Mouse (Mus musculus) bone marrow, adult 2 months (tissue): Measurements from ENCODE around the gene Jam3.

ENCODE experiments used
- CTCF ChIP-seq: fragments of 200-500 bp; IDR thresholded peaks from 2 replicates; pipeline ENCODE4 v1.5.1; 2011; ENCODE audit warnings: low read length, control low read depth; ENCODE audit not compliant: control insufficient read depth, insufficient read depth
- POLR2A ChIP-seq: fragments of 200-500 bp; IDR thresholded peaks from 2 replicates; pipeline ENCODE4 v1.6.1; 2011; ENCODE audit warnings: low read depth, mild to moderate bottlenecking, control low read depth, low read length, borderline replicate concordance; ENCODE audit not compliant: control insufficient read depth

DNA sequence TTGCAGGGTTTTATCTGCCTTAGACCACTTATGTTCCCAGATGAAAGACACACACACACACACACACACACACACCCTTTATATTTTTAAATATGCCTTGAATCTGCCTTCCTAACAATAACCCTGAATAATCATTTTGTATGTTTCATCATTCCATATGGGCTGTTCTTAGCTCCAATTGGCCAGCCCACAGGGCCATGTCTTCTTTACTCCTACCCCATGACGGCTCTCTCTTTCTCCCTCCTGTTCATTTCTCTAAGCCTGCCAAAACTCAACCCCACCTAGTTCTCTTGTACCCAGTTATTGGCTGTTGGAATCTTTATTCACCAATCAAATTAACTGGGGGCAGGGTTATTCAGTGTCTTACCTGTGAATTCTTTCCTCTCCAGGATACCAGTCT is 65.1 kb downstream of the Jam3 start:
- no peak for TF ChIP-seq CTCF
- TF ChIP-seq POLR2A = no peak
